Mouse (Mus musculus): ENCODE data around the gene Klk1b22.

The Klk1b22 gene

GRCm38 (mm10) chr7:44112373-44112772 lies at the start of gene Klk1b22:
TSS of gene Klk1b22 (plus strand) at chr7:44112673.
- DNase-seq = peak in 1 of 2 experiments; percentile 2

GRCm38 (mm10) chr7:44072117-44072516 lies 40.4 kb upstream of the Klk1b22 start:
- DNase-seq = no peak

- DNase-seq = no peak
These were observed 34.8 kb upstream of the Klk1b22 start for GRCm38 (mm10) chr7:44077703-44078102.

DNA sequence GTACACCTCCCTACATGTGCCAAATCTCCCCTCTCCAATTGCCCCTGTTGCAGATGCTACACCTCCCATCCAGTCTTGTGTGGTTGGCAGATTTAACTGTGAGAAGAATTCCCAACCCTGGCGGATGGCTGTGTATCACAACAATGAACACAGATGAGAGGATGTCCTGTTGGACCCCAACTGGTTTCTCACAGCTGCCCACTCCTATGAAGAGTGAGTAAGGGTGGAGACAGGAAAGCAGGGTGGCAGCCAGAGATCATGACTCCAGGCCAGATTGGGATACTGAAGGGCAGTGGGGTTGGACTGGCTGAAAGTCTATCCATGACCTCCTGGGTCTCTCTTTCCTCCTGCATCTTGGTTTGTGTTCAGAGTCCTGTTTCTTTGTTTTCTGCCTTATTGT lies 16.4 kb upstream of the Klk1b22 start:
- no peak for DNase-seq

GRCm38 (mm10) chr7:44102028-44102427 lies 10.4 kb upstream of the Klk1b22 start, which contains the start of gene Klk1b21:
TSS of gene Klk1b21 (plus strand) at chr7:44102328.
- peak in 1 of 2 experiments; percentile 47 for DNase-seq

- no peak for DNase-seq
These were observed 11.0 kb downstream of the Klk1b22 start for GRCm38 (mm10) chr7:44123445-44123844.

GRCm38 (mm10) chr7:44136467-44136866 lies 24.0 kb downstream of the Klk1b22 start, which contains the start of gene Klk1b16:
TSS of gene Klk1b16 (plus strand) at chr7:44136767.
- no peak for DNase-seq
